Mouse (Mus musculus): ENCODE data around the gene Mgll. TPM values are rescaled to one million over a fixed set of nuclear protein-coding genes. Genes with fewer than 3 reads are reported as not detected.

Gene Mgll
- polyA plus RNA-seq, 1 experiment from 2014 or later, result 1.1 TPM

DNA sequence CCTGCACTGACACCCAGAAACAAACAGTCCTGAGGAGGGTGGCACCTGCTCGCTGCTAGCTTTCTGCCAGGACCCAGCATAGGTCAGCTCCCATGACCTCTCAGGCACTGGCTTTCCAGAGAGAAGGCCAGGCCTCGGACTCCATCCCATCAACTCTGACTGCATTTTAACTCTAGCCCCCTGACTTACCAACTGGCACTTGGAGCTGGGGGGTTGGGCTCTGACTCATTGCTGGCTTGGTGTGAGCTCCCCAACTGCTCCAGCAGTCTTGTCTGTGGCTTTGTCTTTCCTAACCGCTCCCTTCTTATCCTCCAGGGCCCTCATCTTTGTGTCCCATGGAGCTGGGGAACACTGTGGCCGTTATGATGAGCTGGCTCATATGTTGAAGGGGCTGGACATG, 40.1 kb downstream of the Mgll start:
- H3K27me3 ChIP-seq, result peaks cover 9% of the 10 kb centered on the region; the same call in 1 of the 2 replicates
- peaks cover 17% of the 10 kb centered on the region for H3K4me1 ChIP-seq
- no peak overlapping the region; the same call in 1 of the 2 replicates for H3K9ac ChIP-seq (replicated peaks)
- H3K27ac ChIP-seq (replicated peaks), result no peak overlapping the region
- H3K9me3 ChIP-seq, result no peaks in the 10 kb centered on the region
- no peak overlapping the region for H3K4me3 ChIP-seq
- WGBS, result 80% methylated on average over 4 of the region's 4 CpGs
- no peaks in the 10 kb centered on the region for H3K36me3 ChIP-seq
- no peak overlapping the region for H3K4me2 ChIP-seq (replicated peaks)
- ATAC-seq (ENCODE audit: low FRiP score, low read depth), result no peak

DNA sequence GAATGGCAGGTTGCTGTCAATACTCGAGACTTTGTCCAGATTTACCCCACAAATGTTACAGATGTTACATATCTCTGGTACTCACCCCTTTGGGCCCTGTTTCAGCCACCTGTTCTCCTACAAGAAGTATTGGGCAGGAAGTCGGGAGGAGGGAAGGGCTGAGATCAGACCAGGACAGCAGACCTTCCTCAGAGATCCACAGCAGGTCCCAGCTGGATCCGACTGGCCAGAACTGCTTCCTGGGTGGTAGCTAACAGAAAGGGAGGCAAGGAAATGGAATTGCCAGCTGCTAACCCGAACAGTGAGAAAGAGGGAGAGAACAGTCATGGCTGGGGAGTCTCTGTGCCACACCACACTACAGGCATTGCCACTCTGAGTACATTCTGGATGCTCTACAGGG, 43.5 kb downstream of the Mgll start:
- Histone ChIP-seq H3K27me3 (peaks cover 5% of the 10 kb centered on the region; the same call in 1 of the 2 replicates), H3K4me1 (peaks cover 7% of the 10 kb centered on the region; the same call in 1 of the 2 replicates), H3K36me3 (no peaks in the 10 kb centered on the region), H3K4me2 (replicated peaks) (no peak overlapping the region), H3K9ac (replicated peaks) (no peak overlapping the region), H3K27ac (replicated peaks) (no peak overlapping the region), H3K9me3 (no peaks in the 10 kb centered on the region), H3K4me3 (no peak overlapping the region)
- 70% methylated on average over 4 of the region's 4 CpGs for WGBS
- ATAC-seq (ENCODE audit: low FRiP score, low read depth), result no peak

DNA sequence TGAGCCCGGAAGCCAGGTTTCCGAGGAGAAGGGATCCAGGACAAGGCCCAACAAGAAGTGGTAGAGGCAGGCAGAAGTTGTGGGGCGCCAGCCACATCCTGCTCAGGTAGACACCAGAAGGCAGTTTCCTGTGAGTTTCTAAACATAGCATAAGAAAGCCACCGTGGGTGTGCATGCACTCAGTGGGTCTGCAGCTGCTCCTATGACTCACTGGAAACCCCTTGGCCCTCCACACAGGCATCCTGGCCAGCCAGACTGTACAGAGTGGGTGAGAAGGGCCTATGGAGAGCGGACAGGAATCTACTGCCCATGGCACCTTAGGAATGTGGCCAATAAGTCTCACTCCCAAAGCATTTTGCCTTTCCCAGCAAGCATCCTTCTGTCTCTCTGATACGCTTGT, 45.5 kb downstream of the Mgll start:
- H3K27me3 ChIP-seq, result no peaks in the 10 kb centered on the region
- 87% methylated on average over 6 of the region's 6 CpGs for WGBS
- no peak for ATAC-seq (ENCODE audit: low FRiP score, low read depth)
- no peak overlapping the region for H3K9ac ChIP-seq (replicated peaks)
- no peaks in the 10 kb centered on the region for H3K36me3 ChIP-seq
- peaks cover 7% of the 10 kb centered on the region; the same call in 1 of the 2 replicates for H3K4me1 ChIP-seq
- no peak overlapping the region for H3K4me3 ChIP-seq
- H3K9me3 ChIP-seq, result no peaks in the 10 kb centered on the region
- no peak overlapping the region for H3K4me2 ChIP-seq (replicated peaks)
- no peak overlapping the region for H3K27ac ChIP-seq (replicated peaks)

DNA sequence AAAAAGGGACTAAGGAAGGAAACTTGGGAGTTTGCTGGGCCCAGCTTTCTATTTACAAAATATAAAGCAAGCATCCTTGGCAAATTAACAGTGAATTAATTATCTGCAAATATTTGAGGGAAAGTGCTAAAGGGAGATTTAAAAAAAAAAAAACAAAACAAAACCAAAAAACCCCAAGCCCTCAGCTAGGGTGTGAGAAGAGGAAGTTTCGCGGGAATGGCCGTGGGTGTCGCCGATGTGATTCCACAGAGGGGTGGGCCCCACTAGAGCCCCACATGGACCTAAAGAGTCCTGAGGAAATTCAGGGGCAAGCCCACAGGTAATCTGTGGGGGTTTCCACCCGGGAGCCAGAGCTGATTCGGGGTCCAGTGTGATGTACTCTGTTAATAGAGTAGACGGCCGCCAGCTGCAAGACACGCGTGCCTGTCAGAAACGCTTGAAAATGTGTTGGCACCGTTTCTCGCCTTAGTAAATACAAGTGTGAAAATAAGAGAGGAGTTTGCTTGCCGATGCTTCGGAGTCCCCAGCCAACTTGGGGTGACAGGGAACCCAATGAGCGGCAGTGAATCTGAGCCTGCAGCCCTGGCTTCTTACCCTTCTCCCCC, 46.2 kb downstream of the Mgll start:
- Histone ChIP-seq H3K4me2 (replicated peaks) (no peak overlapping the region), H3K4me1 (peaks cover 7% of the 10 kb centered on the region; the same call in 1 of the 2 replicates), H3K36me3 (no peaks in the 10 kb centered on the region), H3K27me3 (no peaks in the 10 kb centered on the region), H3K9me3 (no peaks in the 10 kb centered on the region), H3K9ac (replicated peaks) (no peak overlapping the region), H3K27ac (replicated peaks) (no peak overlapping the region), H3K4me3 (no peak overlapping the region)
- ATAC-seq (ENCODE audit: low FRiP score, low read depth), result no peak
- 90% methylated on average over 17 of the region's 17 CpGs for WGBS

DNA sequence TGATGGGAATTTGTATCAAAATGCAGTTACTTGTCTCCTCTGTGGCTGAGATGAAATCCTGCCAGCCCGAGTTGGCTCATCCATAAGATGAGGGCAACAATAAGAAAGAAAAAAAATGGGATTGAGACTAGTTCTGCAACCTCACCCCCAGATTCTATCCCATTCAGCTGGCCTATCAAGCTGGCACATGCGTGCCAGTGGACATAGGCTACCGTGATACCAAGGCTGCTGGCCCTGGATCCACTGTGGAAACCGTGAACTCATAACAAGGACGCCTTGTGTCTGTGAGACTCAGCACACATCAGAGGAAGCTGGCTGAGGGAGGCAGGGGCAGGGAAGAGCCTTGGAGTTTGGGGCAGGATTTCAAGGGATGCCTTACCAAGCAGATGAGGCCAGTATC, 46.8 kb downstream of the Mgll start:
- Histone ChIP-seq H3K9ac (replicated peaks) (no peak overlapping the region), H3K9me3 (no peaks in the 10 kb centered on the region), H3K27ac (replicated peaks) (no peak overlapping the region), H3K4me1 (peaks cover 10% of the 10 kb centered on the region), H3K4me2 (replicated peaks) (no peak overlapping the region), H3K4me3 (no peak overlapping the region), H3K27me3 (no peaks in the 10 kb centered on the region), H3K36me3 (no peaks in the 10 kb centered on the region)
- ATAC-seq (ENCODE audit: low FRiP score, low read depth), result no peak
- WGBS, result 89% methylated on average over 5 of the region's 5 CpGs

DNA sequence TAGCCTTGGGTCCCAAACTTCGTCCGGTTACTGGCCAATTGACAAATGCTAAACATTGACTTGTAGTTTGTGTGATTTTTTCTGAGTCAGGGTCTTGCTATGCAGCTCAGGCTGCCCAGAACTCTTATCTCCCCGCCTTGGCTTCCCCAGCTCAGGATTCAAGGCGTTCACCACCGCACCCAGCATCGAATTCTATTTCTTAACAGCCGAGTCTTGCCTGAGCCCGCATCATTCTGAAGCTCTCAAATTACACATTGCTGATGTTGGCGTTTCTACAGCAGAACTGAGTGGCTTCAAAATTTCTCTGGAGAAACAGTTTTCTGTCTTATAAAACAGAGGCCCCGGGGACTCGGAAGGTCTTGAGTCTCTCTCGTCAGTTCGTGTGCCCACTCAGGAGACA, 47.8 kb downstream of the Mgll start:
- H3K9me3 ChIP-seq, result no peaks in the 10 kb centered on the region
- H3K4me1 ChIP-seq, result peaks cover 12% of the 10 kb centered on the region
- H3K4me3 ChIP-seq, result no peak overlapping the region
- 89% methylated on average over 13 of the region's 13 CpGs for WGBS
- no peak overlapping the region for H3K4me2 ChIP-seq (replicated peaks)
- H3K36me3 ChIP-seq, result no peaks in the 10 kb centered on the region
- no peak for ATAC-seq (ENCODE audit: low FRiP score, low read depth)
- H3K27me3 ChIP-seq, result no peaks in the 10 kb centered on the region; the same call in 1 of the 2 replicates
- H3K9ac ChIP-seq (replicated peaks), result no peak overlapping the region
- H3K27ac ChIP-seq (replicated peaks), result no peak overlapping the region

DNA sequence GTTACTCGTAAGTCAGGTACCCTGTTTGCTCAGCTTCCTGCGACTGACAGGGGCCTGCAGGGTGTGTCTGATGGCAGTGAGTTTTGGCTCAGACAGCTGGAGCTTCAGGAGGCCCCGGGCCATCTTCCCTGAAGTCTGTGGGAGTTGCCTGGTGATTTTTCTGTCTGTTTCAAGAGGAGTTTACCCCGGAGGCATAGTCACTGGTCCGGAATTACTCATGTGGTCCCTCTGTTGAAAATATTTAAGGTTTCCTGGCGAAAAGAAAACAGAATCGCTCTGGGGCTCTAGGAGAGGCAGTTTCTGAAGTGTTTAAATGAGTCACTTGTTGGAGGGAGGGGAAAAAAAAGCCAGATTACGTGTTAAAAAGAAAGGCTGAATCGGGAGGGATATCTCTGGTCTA, 49.8 kb downstream of the Mgll start:
- 77% methylated on average over 9 of the region's 9 CpGs for WGBS
- H3K27me3 ChIP-seq, result no peaks in the 10 kb centered on the region; the same call in 1 of the 2 replicates
- no peak overlapping the region for H3K4me3 ChIP-seq
- no peak overlapping the region for H3K9ac ChIP-seq (replicated peaks)
- no peak overlapping the region for H3K27ac ChIP-seq (replicated peaks)
- no peak for ATAC-seq (ENCODE audit: low FRiP score, low read depth)
- H3K36me3 ChIP-seq, result no peaks in the 10 kb centered on the region
- peaks cover 16% of the 10 kb centered on the region for H3K4me1 ChIP-seq
- H3K4me2 ChIP-seq (replicated peaks), result no peak overlapping the region
- no peaks in the 10 kb centered on the region for H3K9me3 ChIP-seq

DNA sequence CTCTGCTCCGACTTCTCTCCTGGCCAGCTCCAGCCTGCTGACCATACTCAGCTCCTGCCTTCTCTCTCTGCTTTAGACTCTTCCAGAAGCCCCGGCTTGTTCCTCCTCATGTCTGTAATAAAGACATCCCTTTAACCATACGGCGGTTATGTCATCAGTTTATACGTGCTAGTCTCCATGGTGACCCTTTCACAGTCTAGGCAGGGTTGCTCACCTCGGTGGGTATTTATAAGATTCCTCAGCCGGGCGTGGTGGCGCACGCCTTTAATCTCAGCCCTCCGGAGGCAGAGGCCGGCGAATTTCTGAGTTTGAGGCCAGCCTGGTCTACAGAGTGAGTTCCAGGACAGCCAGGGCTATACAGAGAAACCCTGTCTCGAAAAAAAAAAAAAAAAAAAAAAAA, 51.1 kb downstream of the Mgll start:
- whole genome bisulfite sequencing, result 73% methylated on average over 14 of the region's 14 CpGs
- peaks cover 16% of the 10 kb centered on the region for H3K4me1 ChIP-seq
- H3K9me3 ChIP-seq, result no peaks in the 10 kb centered on the region

DNA sequence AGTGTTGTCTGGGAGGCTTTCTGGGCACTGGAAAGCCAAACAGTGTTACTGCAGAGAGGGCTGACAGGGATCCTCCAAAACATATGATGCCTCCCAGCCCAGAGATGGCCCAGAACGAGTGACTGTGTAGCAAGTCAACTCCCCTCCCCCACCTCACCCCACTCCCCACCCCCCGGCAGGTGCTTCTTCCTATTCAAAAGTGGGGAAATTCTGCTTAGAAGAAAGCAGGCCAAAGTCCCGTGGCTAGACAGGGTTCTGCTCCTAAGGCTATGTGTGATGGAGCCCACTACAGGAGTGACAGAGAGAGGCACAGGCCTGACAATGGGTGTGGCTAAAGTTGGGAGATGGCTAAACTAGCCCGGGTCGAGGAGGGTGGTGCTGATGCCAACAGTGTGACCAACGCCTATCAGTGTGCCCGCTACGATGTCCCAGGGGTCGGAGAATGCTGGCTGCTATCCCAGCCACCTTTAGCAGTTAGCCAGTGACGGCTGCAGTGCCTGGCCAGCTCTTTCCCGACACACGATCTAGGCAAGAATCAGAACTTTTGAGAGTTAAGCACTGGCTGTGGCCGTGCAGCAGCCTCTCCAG, 52.2 kb downstream of the Mgll start:
- Histone ChIP-seq H3K27ac (replicated peaks) (no peak overlapping the region), H3K36me3 (no peaks in the 10 kb centered on the region), H3K4me1 (peaks cover 16% of the 10 kb centered on the region), H3K4me2 (replicated peaks) (no peak overlapping the region), H3K4me3 (no peak overlapping the region), H3K9me3 (no peaks in the 10 kb centered on the region), H3K27me3 (no peaks in the 10 kb centered on the region; the same call in 1 of the 2 replicates), H3K9ac (replicated peaks) (no peak overlapping the region)
- 66% methylated on average over 13 of the region's 13 CpGs for WGBS
- no peak for ATAC-seq (ENCODE audit: low FRiP score, low read depth)

More for the DNA sequence above, 51.1 kb downstream of the Mgll start:
- Histone ChIP-seq H3K9ac (replicated peaks) (no peak overlapping the region), H3K4me3 (no peak overlapping the region), H3K27ac (replicated peaks) (no peak overlapping the region), H3K27me3 (no peaks in the 10 kb centered on the region; the same call in 1 of the 2 replicates), H3K4me2 (replicated peaks) (no peak overlapping the region), H3K36me3 (no peaks in the 10 kb centered on the region)
- ATAC-seq (ENCODE audit: low FRiP score, low read depth), result no peak

DNA sequence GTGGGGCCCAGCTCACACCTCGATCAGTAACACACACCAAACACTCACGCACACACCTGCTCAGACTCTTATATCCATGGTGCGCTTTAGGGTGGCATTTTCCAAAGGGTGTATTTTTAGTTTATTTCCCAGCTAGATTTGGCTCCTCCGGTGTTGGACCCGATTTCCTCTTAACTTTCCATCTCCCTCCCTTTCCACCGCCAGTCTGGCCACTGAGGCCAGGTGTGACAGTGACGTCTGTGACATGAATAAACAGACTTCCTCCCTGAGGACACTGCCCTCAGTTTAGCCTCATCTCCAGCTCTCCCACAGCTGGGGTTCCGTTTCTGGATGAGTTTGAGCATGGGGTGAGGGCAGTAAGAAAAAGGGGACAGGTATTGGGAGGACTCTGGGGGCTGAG, 52.8 kb downstream of the Mgll start:
- ATAC-seq (ENCODE audit: low FRiP score, low read depth), result no peak
- H3K27me3 ChIP-seq, result no peaks in the 10 kb centered on the region; the same call in 1 of the 2 replicates
- H3K36me3 ChIP-seq, result no peaks in the 10 kb centered on the region
- 78% methylated on average over 8 of the region's 8 CpGs for WGBS
- no peaks in the 10 kb centered on the region for H3K9me3 ChIP-seq
- H3K4me2 ChIP-seq (replicated peaks), result no peak overlapping the region
- no peak overlapping the region for H3K9ac ChIP-seq (replicated peaks)
- H3K4me3 ChIP-seq, result no peak overlapping the region
- H3K27ac ChIP-seq (replicated peaks), result no peak overlapping the region
- peaks cover 16% of the 10 kb centered on the region for H3K4me1 ChIP-seq

DNA sequence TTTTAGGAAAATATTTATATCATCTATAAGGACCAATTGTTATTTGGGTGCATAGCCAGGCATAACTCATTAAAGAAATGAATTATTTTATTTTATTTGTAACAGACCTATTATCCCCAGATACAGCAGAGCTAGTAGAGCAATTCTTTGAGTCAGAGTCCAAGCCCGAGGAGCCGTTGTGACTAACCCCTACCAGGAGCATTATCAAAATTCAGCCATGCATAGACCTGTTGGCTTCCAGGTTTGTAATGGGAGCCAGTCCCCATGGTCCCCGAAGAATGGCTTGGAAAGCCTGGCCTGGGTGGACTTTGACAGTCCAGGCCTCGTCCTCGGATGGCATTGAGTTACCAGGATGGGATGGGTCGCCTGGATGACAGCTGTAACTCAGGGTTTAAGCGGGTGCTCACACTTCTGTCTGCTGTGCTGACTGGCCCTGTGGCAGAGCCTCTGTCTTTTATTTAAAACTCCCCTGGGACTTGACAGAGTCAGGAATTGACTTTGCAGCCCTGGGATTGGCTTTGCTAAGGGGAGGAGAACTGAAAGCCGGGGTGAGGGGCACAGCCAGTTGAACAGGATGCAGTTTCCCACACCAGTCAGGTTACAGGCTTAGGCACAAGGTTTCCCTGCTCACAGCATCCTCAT, 54.0 kb downstream of the Mgll start:
- ATAC-seq (ENCODE audit: low FRiP score, low read depth), result no peak
- Histone ChIP-seq H3K9ac (replicated peaks) (no peak overlapping the region), H3K27ac (replicated peaks) (no peak overlapping the region), H3K4me1 (peaks cover 16% of the 10 kb centered on the region), H3K4me2 (replicated peaks) (no peak overlapping the region), H3K36me3 (no peaks in the 10 kb centered on the region), H3K9me3 (no peaks in the 10 kb centered on the region), H3K4me3 (no peak overlapping the region), H3K27me3 (no peaks in the 10 kb centered on the region; the same call in 1 of the 2 replicates)
- WGBS, result 23% methylated on average over 8 of the region's 8 CpGs

DNA sequence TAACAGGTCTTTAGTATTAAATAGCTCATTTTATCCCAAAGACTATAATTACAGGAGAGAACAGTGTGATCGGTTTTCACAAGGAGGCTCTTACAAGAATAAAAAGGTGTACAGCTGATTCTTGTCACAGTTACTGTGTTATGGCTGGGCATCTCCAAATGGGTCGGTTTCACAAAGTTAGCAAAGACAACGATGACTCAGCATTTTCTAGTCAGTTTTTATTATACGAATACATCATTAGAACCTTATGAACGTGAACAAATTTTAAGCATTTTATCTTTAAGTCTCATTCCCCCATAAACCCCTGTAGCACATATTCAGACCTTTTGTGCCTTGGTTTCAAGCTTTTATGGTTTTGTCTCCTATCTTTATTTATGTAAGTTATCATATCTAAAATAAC, 55.5 kb downstream of the Mgll start:
- H3K4me1 ChIP-seq, result peaks cover 19% of the 10 kb centered on the region
- H3K36me3 ChIP-seq, result no peaks in the 10 kb centered on the region
- ATAC-seq (ENCODE audit: low FRiP score, low read depth), result no peak

More for the DNA sequence above, 55.5 kb downstream of the Mgll start:
- Histone ChIP-seq H3K27ac (replicated peaks) (no peak overlapping the region), H3K27me3 (no peaks in the 10 kb centered on the region; the same call in 1 of the 2 replicates), H3K4me3 (no peak overlapping the region), H3K9ac (replicated peaks) (no peak overlapping the region), H3K9me3 (no peaks in the 10 kb centered on the region), H3K4me2 (replicated peaks) (no peak overlapping the region)
- WGBS, result 87% methylated on average over 5 of the region's 5 CpGs

Measured in midbrain, embryonic 12.5 days (tissue).